Mouse (Mus musculus) left cerebral cortex, postnatal 14 days (tissue): Measurements from ENCODE around the gene Sema3g. TPM values are rescaled to one million over a fixed set of nuclear protein-coding genes. Genes with fewer than 3 reads are reported as not detected.
A peak's percentile ranks its signal among the peaks of the same experiment; 100 is the strongest.

ENCODE experiments used
- DNase-seq, 2 experiments: peaks; one replicate each; pipeline ENCODE4 v3.0.0; 2021 to 2022; ENCODE audit warnings: low spot score in 2 of 2, mixed read lengths in 1 of 2
- intact Hi-C: fragments of 180-260 bp; cut with DNase I; formaldehyde crosslinking; loops from one replicate; pipeline ENCODE4 v1.15.1; 2025
- long read RNA-seq, 2 experiments: library from polyadenylated mRNA; stranded (forward); transcript quantifications; one replicate each; pipeline ENCODE4 v2.0.0; 2021
- total RNA-seq, 2 experiments: library from RNA; stranded (reverse); gene quantifications; 2 replicates each; pipeline ENCODE4 v1.2.3; 2021

Sema3g gene
- 1 to 10 TPM; 4.8 to 5.8 TPM for total RNA-seq
- long read RNA-seq, experiment 1 = 0 reads
- long read RNA-seq, experiment 2, partial matches to known transcripts = 0 of 1 reads
- long read RNA-seq, experiment 2, other reads (novel, unspliced or antisense) = 1 of 1 reads

- DNase-seq = no peak
- intact Hi-C loops = loop anchor here (2.0 kb wide), 1 partner anchor 15 kb away; no protein-coding TSS in a partner anchor
Observed at GRCm38 (mm10) chr14:31217666-31218065, at the start of gene Sema3g. Gene Sema3g (plus strand): TSS chr14:31217860.

- intact Hi-C loops = no loop called here
- no peak for DNase-seq
Observed at GRCm38 (mm10) chr14:31168425-31168824, 49.2 kb upstream of the Sema3g start, which contains the start of gene Stab1. Gene Stab1 (minus strand): TSS chr14:31168641.

GRCm38 (mm10) chr14:31169508-31169907 lies 48.2 kb upstream of the Sema3g start:
- intact Hi-C loops = no loop called here
- DNase-seq = no peak

- DNase-seq = no peak
- intact Hi-C loops = no loop called here
Observed at GRCm38 (mm10) chr14:31170963-31171362, 46.7 kb upstream of the Sema3g start.

GRCm38 (mm10) chr14:31171386-31171785 lies 46.3 kb upstream of the Sema3g start:
- intact Hi-C loops = no loop called here
- no peak for DNase-seq

GRCm38 (mm10) chr14:31171821-31172220 lies 45.8 kb upstream of the Sema3g start:
- intact Hi-C loops = no loop called here
- no peak for DNase-seq

GRCm38 (mm10) chr14:31172781-31173455 lies 44.7 kb upstream of the Sema3g start:
- no peak for DNase-seq
- intact Hi-C loops = no loop called here

- intact Hi-C loops = no loop called here
- no peak for DNase-seq
Observed at GRCm38 (mm10) chr14:31173537-31173936, 44.1 kb upstream of the Sema3g start.

- intact Hi-C loops = no loop called here
- no peak for DNase-seq
Observed at GRCm38 (mm10) chr14:31177287-31177686, 40.4 kb upstream of the Sema3g start.

GRCm38 (mm10) chr14:31177715-31178114 lies 39.9 kb upstream of the Sema3g start:
- no peak for DNase-seq
- intact Hi-C loops = no loop called here

- intact Hi-C loops = loop anchor here (10.0 kb wide), 1 partner anchor 155 kb away; no protein-coding TSS in a partner anchor
- no peak for DNase-seq
Observed at GRCm38 (mm10) chr14:31179677-31180365, 37.8 kb upstream of the Sema3g start.

- DNase-seq = no peak
- intact Hi-C loops = loop anchor here (10.0 kb wide), 1 partner anchor 157 kb away; no protein-coding TSS in a partner anchor
Observed at GRCm38 (mm10) chr14:31181512-31181911, 36.1 kb upstream of the Sema3g start.

- no peak for DNase-seq
- intact Hi-C loops = loop anchor here (10.0 kb wide), 1 partner anchor 158 kb away; no protein-coding TSS in a partner anchor
Observed at GRCm38 (mm10) chr14:31182786-31183290, 34.8 kb upstream of the Sema3g start.

- intact Hi-C loops = loop anchor here (10.0 kb wide), 1 partner anchor 159 kb away; no protein-coding TSS in a partner anchor
- DNase-seq = no peak
Observed at GRCm38 (mm10) chr14:31183541-31183940, 34.1 kb upstream of the Sema3g start.

- no peak for DNase-seq
- intact Hi-C loops = loop anchor here (10.0 kb wide), 1 partner anchor 159 kb away; no protein-coding TSS in a partner anchor
Observed at GRCm38 (mm10) chr14:31184195-31184594, 33.5 kb upstream of the Sema3g start.

- intact Hi-C loops = loop anchor here (10.0 kb wide), 1 partner anchor 162 kb away; no protein-coding TSS in a partner anchor
Observed at GRCm38 (mm10) chr14:31186656-31187055, 31.0 kb upstream of the Sema3g start.

GRCm38 (mm10) chr14:31188771-31189181 lies 28.9 kb upstream of the Sema3g start:
- intact Hi-C loops = loop anchor here (10.0 kb wide), 1 partner anchor 164 kb away; no protein-coding TSS in a partner anchor
- no peak for DNase-seq

More at GRCm38 (mm10) chr14:31186656-31187055, 31.0 kb upstream of the Sema3g start:
- DNase-seq = no peak

- intact Hi-C loops = loop anchor here (10.0 kb wide), 1 partner anchor 165 kb away; no protein-coding TSS in a partner anchor
- no peak for DNase-seq
Observed at GRCm38 (mm10) chr14:31189348-31189747, 28.3 kb upstream of the Sema3g start.

- no peak for DNase-seq
- intact Hi-C loops = no loop called here
Observed at GRCm38 (mm10) chr14:31191936-31192335, 25.7 kb upstream of the Sema3g start.

GRCm38 (mm10) chr14:31193791-31194190 lies 23.9 kb upstream of the Sema3g start:
- peak in 1 of 2 experiments; percentile 59 for DNase-seq
- intact Hi-C loops = no loop called here
